Mouse (Mus musculus) 3134 (cell line): Measurements from ENCODE around the gene Arpc5.

ENCODE experiments used
- DNase-seq: peaks from one replicate; pipeline ENCODE4 v3.0.0-alpha.2; 2011; ENCODE audit warnings: low spot score; ENCODE audit not compliant: insufficient read length; ENCODE audit errors: extremely low read depth

Arpc5 gene

DNA sequence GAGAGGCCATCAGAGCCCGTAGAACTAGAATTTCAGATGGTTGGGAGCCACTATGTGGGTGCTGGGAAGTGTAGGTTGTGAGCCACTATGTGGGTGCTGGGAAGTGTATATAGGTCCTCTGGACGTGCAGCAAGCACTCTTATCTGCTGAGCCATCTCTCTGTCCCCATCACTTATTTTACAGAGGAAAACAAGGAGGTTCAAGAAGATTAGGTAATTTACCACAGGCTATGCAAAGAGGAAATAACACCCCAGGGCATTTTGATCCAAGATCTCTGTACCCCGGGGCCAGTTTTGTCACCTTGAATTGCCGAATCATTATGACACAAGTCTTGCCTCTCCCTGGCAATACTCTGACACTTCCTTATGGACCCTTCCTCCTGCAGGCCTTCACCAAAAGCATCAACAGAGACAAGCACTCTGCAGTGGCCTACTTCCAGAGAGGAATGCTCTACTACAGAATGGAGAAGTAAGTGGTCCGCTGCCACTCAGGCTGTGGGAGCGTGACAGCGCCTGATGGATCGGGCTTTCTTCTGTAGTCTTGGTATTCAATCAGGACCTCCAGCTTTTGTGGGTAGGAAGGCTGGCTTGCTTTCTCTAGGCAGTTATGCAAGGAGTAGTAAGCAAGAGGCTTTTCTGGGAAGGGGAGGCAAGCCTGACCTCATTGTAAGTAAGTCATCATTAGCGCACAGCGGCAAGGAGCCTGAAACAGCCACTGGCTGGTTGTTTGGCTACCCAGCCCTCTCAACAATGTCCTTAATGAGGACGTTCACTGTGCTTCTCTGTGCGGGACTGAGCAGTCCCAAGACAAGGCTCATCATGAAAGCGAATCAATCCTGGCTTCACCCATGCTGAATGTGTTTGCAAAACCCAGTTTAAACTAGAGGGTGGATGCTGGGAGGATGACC is 44.4 kb downstream of the Arpc5 start:
- DNase-seq = no peak

DNA sequence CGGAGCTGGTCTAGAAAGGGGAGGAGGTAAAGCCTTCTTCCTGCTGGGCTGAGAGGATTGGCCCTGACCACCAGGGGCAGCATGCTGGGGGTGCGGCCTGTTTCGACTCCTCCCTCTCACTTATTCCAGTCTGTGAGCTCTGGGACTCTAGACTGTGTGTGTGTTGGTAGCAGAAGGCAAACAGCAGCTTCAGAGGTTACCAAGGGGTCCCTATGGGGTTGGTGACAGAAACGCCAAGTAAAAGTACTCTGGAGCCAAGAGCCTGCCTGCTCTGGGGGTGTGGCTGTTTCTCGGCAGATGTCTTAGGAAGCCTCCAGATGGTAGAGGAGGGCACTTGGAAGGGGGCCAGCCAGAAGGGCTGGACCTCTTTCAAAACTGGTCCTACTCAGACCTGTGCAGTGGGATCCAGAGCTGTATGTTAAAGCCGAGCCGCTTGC is 48.9 kb downstream of the Arpc5 start:
- peak; percentile 51 for DNase-seq

DNA sequence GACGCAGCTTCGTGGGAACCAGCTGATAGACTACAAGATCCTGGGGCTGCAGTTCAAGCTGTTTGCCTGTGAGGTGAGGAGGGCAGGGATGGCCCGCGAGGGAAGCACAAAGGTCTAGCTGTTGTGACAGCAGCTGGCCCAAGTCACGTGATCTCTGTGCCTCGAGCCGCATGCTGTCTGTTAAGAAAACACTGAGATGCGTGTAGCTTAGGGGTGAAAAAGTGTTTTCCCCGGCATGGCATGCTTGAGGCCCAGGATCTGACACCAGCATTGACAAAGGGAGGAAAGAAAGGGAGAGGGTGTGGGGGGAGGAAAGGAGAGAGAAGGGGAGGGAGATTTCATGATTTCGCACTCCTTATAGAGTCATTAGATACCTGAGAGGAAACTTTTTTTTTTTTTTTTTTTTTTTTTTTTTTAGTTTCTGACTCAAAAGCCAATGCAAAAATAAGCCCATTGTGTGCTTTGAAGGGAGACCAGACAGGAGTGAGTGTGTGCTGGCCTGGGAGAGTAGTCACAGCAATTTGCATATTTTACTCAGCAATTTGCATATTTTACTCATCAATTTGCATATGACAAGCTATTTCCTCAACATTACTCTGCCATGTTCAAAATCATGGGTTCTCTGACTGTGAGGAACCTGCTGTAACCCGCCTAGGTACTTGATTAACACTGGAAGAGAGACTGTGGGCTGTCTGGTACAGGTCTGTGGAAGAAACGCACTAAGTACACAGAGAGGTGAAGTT is 50.9 kb downstream of the Arpc5 start:
- no peak for DNase-seq

DNA sequence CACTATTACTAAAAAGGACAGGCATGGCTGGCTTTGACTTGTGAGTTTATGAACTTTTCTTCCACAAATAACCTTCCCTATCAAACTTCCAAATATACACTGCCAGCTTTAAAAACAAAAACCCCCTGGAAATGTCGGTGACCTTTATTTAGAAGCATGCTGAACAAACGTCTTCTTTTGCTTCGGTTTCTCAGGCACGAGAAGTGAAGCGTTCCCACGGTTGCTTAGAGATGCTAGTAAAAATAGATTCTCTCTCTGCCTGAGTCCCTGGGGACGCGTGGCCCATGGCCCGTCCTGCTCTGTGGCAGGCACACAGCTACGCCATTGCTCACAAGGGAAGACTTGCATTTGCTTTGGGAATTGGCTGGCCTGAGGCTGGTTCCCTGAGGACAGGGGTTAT is 51.5 kb downstream of the Arpc5 start:
- no peak for DNase-seq

DNA sequence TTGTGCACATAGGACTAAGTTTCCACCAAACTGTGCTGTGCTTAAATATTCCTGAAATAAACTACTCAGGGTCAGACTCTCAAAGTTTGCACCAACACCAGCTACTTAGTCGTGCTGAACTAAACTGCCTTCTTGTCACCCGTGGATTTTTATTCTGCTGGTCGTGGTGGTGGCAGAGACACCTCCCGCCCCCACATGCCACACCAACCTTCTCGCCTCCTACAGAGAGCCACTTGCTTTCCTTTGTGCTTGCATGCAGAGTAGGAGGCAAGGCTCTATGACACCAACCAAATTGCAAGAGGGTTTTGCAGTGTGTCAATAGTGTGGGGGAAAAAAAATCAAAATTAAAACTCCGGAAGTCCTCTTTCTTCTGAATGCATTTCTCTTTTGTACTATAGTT is 53.2 kb downstream of the Arpc5 start:
- no peak for DNase-seq

DNA sequence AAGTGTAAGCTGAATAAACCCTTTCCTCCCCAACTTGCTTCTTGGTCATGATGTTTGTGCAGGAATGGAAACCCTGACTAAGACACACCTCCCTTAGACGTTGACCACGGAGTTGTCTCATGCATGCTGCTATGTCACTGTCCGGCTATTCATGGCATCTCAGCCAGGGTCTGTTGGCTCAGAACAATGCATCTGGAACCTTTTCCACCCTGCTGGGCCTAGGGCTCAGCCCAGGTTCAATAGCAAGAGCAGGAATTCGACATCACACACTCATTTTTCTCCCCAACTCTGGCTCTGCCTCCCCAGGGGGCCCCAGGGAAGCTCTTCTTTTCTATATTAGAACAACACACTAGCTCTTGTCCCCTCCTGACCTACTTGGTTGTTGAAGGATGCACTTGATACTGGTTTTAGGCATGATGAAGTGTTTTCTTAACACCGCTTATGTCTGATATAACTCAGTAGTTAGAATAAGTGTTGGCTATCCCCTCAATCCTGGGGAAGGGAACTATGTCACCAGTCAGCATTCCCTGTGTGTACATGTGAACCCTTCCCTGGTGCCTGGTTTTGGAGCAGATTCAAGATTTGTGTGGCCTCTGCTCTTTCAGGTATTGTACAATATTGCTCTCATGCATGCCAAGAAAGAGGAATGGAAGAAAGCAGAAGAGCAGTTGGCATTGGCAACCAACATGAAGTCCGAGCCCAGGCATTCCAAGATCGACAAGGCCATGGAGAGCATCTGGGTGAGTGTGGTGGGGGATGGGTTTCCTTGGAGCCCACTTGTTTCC is 54.8 kb downstream of the Arpc5 start:
- DNase-seq = no peak

DNA sequence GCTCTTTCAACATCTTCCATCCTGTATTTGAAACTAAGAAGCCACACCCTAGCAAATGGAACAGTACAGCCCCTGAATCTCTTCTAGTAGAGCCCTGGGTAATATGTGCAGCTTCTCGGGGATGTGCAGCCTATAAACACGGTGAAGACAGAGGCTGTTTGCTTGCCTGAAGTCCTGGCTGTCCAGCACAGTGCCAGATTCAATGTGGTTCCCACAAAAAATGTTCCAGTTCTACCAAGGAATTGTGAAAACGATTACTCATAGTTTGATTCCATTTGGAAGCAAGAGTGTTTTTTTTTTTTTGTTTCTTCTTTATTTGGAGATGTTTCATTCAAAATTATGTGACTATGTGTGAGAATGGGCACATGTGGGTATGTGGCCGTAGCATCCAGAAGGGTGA is 55.4 kb downstream of the Arpc5 start:
- DNase-seq = peak; percentile 30

DNA sequence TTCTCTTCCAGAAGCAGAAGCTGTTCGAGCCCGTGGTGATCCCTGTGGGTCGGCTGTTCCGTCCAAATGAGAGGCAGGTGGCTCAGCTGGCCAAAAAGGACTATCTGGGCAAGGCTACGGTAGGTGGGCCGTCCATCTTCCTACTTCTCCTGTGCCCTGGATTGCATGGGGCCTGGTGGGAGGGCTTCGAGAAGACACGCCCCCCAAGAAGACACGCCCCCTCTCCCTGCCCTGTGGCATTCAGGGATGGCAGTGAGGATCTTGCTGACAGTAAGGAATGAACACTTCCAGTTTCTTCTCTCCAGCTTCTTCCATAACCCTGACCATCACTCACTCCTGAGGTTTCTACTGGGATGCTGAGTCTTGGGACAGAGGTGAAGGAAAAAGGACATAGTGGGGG is 57.9 kb downstream of the Arpc5 start:
- DNase-seq = no peak
